Mouse (Mus musculus) ES-E14 (cell line): ENCODE results near the gene Mrpl10. TPM values are rescaled to one million over a fixed set of nuclear protein-coding genes. Genes with fewer than 3 reads are reported as not detected.
A peak's percentile ranks its signal among the peaks of the same experiment; 100 is the strongest.

Experiments used
- DNase-seq: peaks from one replicate; pipeline ENCODE4 v3.0.0-alpha.2; 2013; ENCODE audit warnings: low read depth, low spot score
- H3K27ac ChIP-seq: 2 replicates; pipeline ENCODE4 v1.5.1; 2012; ENCODE audit warnings: low read depth, mild to moderate bottlenecking, low read length, moderate library complexity, mixed read lengths; ENCODE audit not compliant: poor library complexity, insufficient read depth, severe bottlenecking
- H3K36me3 ChIP-seq: 2 replicates; pipeline ENCODE4 v1.6.1; 2012; ENCODE audit warnings: mild to moderate bottlenecking, low read length, moderate library complexity, mixed read lengths; ENCODE audit not compliant: control insufficient read depth, poor library complexity, insufficient read depth, severe bottlenecking
- H3K4me1 ChIP-seq, 2 experiments: fragments of 150-350 bp in 1 of 2; sonication (generic) in 1 of 2; 2 replicates each; pipeline ENCODE4 v1.6.1; 2012; ENCODE audit warnings: low read length in 2 of 2, mild to moderate bottlenecking in 1 of 2, mixed read lengths in 1 of 2; ENCODE audit not compliant: control insufficient read depth in 2 of 2, insufficient read depth in 2 of 2, poor library complexity in 1 of 2
- H3K4me3 ChIP-seq, 2 experiments: fragments of 150-350 bp in 1 of 2; sonication (generic) in 1 of 2; 2 replicates each; pipeline ENCODE4 v1.5.1; 2012; ENCODE audit warnings: low read length in 2 of 2, low read depth in 1 of 2, mild to moderate bottlenecking in 1 of 2, mixed read lengths in 1 of 2; ENCODE audit not compliant: insufficient read depth in 1 of 2, poor library complexity in 1 of 2, severe bottlenecking in 1 of 2
- H3K9ac ChIP-seq: 2 replicates; pipeline ENCODE4 v1.6.1; 2012; ENCODE audit warnings: low read depth, mild to moderate bottlenecking, low read length, mixed read lengths; ENCODE audit not compliant: poor library complexity, insufficient read depth, severe bottlenecking
- H3K9me3 ChIP-seq: fragments of 150-350 bp; sonication (generic); 2 replicates; pipeline ENCODE4 v1.6.1; 2012; ENCODE audit warnings: low read depth, mild to moderate bottlenecking, low read length; ENCODE audit not compliant: control insufficient read depth, insufficient read depth
- CHD2 ChIP-seq: IDR thresholded peaks from 2 replicates; pipeline ENCODE4 v1.6.1; 2014; ENCODE audit warnings: mild to moderate bottlenecking, low read depth, low read length, inconsistent platforms
- HCFC1 ChIP-seq: IDR thresholded peaks from 2 replicates; pipeline ENCODE4 v1.6.1; 2012; ENCODE audit warnings: low read length, inconsistent platforms, borderline replicate concordance; ENCODE audit not compliant: insufficient read depth
- MAFK ChIP-seq: IDR thresholded peaks from 2 replicates; pipeline ENCODE4 v1.6.1; 2014; ENCODE audit warnings: mild to moderate bottlenecking, low read depth, low read length, inconsistent platforms; ENCODE audit not compliant: insufficient read depth
- ZC3H11A ChIP-seq: IDR thresholded peaks from 2 replicates; pipeline ENCODE4 v1.6.1; 2012; ENCODE audit warnings: low read depth, mild to moderate bottlenecking, inconsistent platforms, low read length, borderline replicate concordance
- ZNF384 ChIP-seq: IDR thresholded peaks from 2 replicates; pipeline ENCODE4 v1.6.1; 2012; ENCODE audit warnings: low read depth, low read length, inconsistent platforms
- in situ Hi-C, 2 experiments: fragments of 600-800 bp; cut with MboI; formaldehyde crosslinking; loops; one replicate each; pipeline ENCODE4 v1.15.1; 2025; ENCODE audit warnings: low sequenced_read_pairs in 2 of 2, inconsistent platforms in 1 of 2; ENCODE audit not compliant: unreplicated experiment in 2 of 2
- total RNA-seq: library from RNA; depleted of rRNA; stranded (reverse); fragments of 300-350 nt; gene quantifications from 2 replicates; pipeline ENCODE4 v1.2.3, GENCODE M21; 2012

Gene Mrpl10
- total RNA-seq, 1 experiment, result 70.3 TPM

- in situ Hi-C loops, result no loop called here
- peaks cover 0 to 17% of the 10 kb centered on the region in 2 experiments; a peak in 1 of 4 replicates for H3K4me1 ChIP-seq
- no peak for DNase-seq
- H3K9me3 ChIP-seq, result no peaks in the 10 kb centered on the region
- TF ChIP-seq ZC3H11A, result no peak
- no peak for TF ChIP-seq MAFK
- no peak for TF ChIP-seq CHD2
- no peak for TF ChIP-seq HCFC1
- TF ChIP-seq ZNF384, result no peak
- H3K27ac ChIP-seq, result no peak overlapping the region
- H3K9ac ChIP-seq, result no peak overlapping the region
- H3K4me3 ChIP-seq, result no peak overlapping the region
- peaks cover 8% of the 10 kb centered on the region; the same call in 1 of the 2 replicates for H3K36me3 ChIP-seq
These were observed 28.4 kb downstream of the Mrpl10 start for GRCm38 (mm10) chr11:97069770-97070169.

GRCm38 (mm10) chr11:97071129-97071528 is 29.8 kb downstream of the Mrpl10 start:
- TF ChIP-seq ZC3H11A (no peak), CHD2 (no peak), HCFC1 (no peak), MAFK (no peak), ZNF384 (no peak)
- Histone ChIP-seq H3K27ac (no peak overlapping the region), H3K9ac (no peak overlapping the region), H3K9me3 (no peaks in the 10 kb centered on the region), H3K36me3 (peaks cover 8% of the 10 kb centered on the region; the same call in 1 of the 2 replicates), H3K4me3 (no peak overlapping the region), H3K4me1 (peaks cover 0 to 9% of the 10 kb centered on the region in 2 experiments; a peak in 1 of 4 replicates)
- in situ Hi-C loops, result no loop called here
- DNase-seq, result no peak

DNA sequence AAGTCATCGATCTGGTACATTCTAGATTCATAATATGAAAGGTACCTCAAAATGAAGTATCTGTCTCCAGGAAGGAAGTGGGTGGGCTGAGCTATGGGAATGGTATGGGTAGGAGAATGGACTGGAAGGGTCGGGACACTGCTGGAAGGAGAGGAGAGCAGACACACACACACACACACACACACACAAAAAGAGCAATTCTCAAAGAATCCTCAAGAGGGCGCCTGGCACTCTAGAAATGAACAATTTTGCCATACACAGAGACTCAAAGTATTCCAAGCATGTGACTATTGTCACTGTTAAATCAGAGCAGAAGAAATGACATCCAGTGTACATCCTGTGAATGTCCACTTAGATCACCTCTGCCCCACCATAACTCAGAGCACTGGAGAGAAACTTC is 31.2 kb downstream of the Mrpl10 start:
- Histone ChIP-seq H3K9ac (no peak overlapping the region), H3K4me3 (no peak overlapping the region), H3K27ac (no peak overlapping the region), H3K9me3 (no peaks in the 10 kb centered on the region), H3K36me3 (peaks cover 8% of the 10 kb centered on the region; the same call in 1 of the 2 replicates), H3K4me1 (peaks cover 0 to 4% of the 10 kb centered on the region in 2 experiments; a peak in 1 of 4 replicates)
- TF ChIP-seq ZC3H11A (peak; percentile 38; the same call in 1 of the 2 replicates), ZNF384 (no peak)
- in situ Hi-C loops, result no loop called here
- DNase-seq, result peak; percentile 73

DNA sequence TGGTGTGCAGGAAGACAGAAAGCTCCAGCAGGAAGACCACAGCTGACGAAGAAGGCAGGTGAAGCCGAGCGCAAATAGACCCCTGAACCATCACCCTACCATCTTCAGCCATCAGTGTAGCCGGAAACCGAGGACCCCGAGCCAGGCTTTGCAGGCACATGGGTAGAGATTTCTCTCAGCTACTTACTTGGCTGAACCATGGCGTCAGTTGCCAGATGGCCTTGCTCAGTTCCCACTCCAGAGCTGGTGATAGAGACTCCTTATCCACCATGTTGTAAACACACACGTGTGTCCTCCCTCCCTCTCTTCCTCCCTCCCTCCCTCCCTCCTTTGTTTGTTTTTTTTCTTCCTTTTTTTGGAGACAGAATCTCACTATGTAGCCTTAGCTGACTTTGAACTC is 32.9 kb downstream of the Mrpl10 start:
- no peak overlapping the region for H3K4me3 ChIP-seq
- no peak overlapping the region for H3K27ac ChIP-seq
- TF ChIP-seq HCFC1, result no peak
- no peak for TF ChIP-seq ZNF384
- no peak for TF ChIP-seq ZC3H11A
- no peak for TF ChIP-seq MAFK
- TF ChIP-seq CHD2, result no peak
- DNase-seq, result no peak
- H3K4me1 ChIP-seq, result no peaks in the 10 kb centered on the region
- in situ Hi-C loops, result no loop called here
- no peak overlapping the region for H3K9ac ChIP-seq
- H3K36me3 ChIP-seq, result no peaks in the 10 kb centered on the region
- no peaks in the 10 kb centered on the region for H3K9me3 ChIP-seq

- DNase-seq, result peak; percentile 60
- Histone ChIP-seq H3K4me1 (peaks cover 0 to 2% of the 10 kb centered on the region in 2 experiments; a peak in 1 of 4 replicates), H3K9me3 (no peaks in the 10 kb centered on the region), H3K27ac (no peak overlapping the region), H3K4me3 (no peak overlapping the region), H3K36me3 (no peaks in the 10 kb centered on the region), H3K9ac (no peak overlapping the region)
- no peak for TF ChIP-seq HCFC1
- no peak for TF ChIP-seq ZC3H11A
- no peak for TF ChIP-seq CHD2
- no peak for TF ChIP-seq ZNF384
- no peak for TF ChIP-seq MAFK
- in situ Hi-C loops, result no loop called here
These were observed 37.4 kb downstream of the Mrpl10 start for GRCm38 (mm10) chr11:97078751-97079150.
